Mouse (Mus musculus) G1E (cell line): ENCODE data around the gene Fbxl15. TPM values are rescaled to one million over a fixed set of nuclear protein-coding genes. Genes with fewer than 3 reads are reported as not detected.

Experiments used
- ATAC-seq: 2 replicates; pipeline ENCODE4 v1.8.0; 2016; ENCODE audit warnings: mild to moderate bottlenecking; ENCODE audit not compliant: insufficient number of reproducible peaks, poor library complexity, low FRiP score, severe bottlenecking; ENCODE audit errors: extremely low read depth
- DNase-seq: peaks from one replicate; pipeline ENCODE4 v3.0.0; 2012; ENCODE audit warnings: low spot score
- H3K27me3 ChIP-seq: 2 replicates; pipeline ENCODE4 v1.6.1; 2012; ENCODE audit warnings: mild to moderate bottlenecking, low read length, inconsistent platforms; ENCODE audit not compliant: insufficient read depth
- H3K36me3 ChIP-seq: replicated peaks from 2 replicates; pipeline ENCODE3; 2012; ENCODE audit warnings: mild to moderate bottlenecking, inconsistent platforms
- H3K4me1 ChIP-seq: 2 replicates; pipeline ENCODE4 v1.6.1; 2012; ENCODE audit warnings: low read depth, low read length, inconsistent platforms, mixed read lengths; ENCODE audit not compliant: insufficient read depth
- H3K4me3 ChIP-seq: 2 replicates; pipeline ENCODE4 v1.5.1; 2012; ENCODE audit warnings: low read depth, mild to moderate bottlenecking, inconsistent platforms, low read length, moderate library complexity, mixed read lengths
- H3K9me3 ChIP-seq: replicated peaks from 2 replicates; pipeline ENCODE4 v1.6.1; 2012; ENCODE audit warnings: inconsistent platforms
- CTCF ChIP-seq: IDR thresholded peaks from 2 replicates; pipeline ENCODE4 v1.5.1; 2012; ENCODE audit warnings: low read depth, low read length, inconsistent platforms, mixed read lengths
- GATA1 ChIP-seq: IDR thresholded peaks from 2 replicates; pipeline ENCODE4 v1.6.1; 2012; ENCODE audit warnings: borderline replicate concordance, low read length, inconsistent platforms, mixed read lengths
- GATA2 ChIP-seq: IDR thresholded peaks from 2 replicates; pipeline ENCODE4 v1.6.1; 2012; ENCODE audit warnings: low read depth, low read length, inconsistent platforms, borderline replicate concordance
- POLR2AphosphoS5 ChIP-seq: IDR thresholded peaks from 2 replicates; pipeline ENCODE4 v1.6.1; 2012; ENCODE audit warnings: low read depth, low read length, inconsistent platforms; ENCODE audit not compliant: insufficient replicate concordance
- TAL1 ChIP-seq: conservative IDR thresholded peaks from 2 replicates; pipeline ENCODE4 v1.6.1; 2012; ENCODE audit warnings: low read depth, low read length, inconsistent platforms, mixed read lengths
- polyA plus RNA-seq: library from polyadenylated mRNA; stranded (reverse); fragments of >175 nt; gene quantifications from 2 replicates; pipeline ENCODE4 v1.2.3, GENCODE M21; 2012
- total RNA-seq, 2 experiments: library from RNA; stranded (forward) in 1 of 2; stranded (reverse) in 1 of 2; fragments of 200-1000 nt in 1 of 2; fragments of >200 nt in 1 of 2; fragmentation: Nextera tagmentation in 1 of 2; gene quantifications; 2 replicates each; pipeline ENCODE4 v1.2.3; 2014 to 2017

Gene Fbxl15
- total and polyA plus RNA-seq, 3 experiments, result 2.0 to 15.2 (median 2.5) TPM

GRCm38 (mm10) chr19:46350168-46350932 lies 22.4 kb downstream of the Fbxl15 start, which contains the start of gene 2310034G01Rik:
TSS of gene 2310034G01Rik (minus strand) at chr19:46350302.
- H3K27me3 ChIP-seq, result peaks cover 47% of the 10 kb centered on the region
- no peak for ATAC-seq
- peaks cover 2% of the 10 kb centered on the region for H3K36me3 ChIP-seq
- H3K4me3 ChIP-seq, result no peak within 1 kb of the TSS
- DNase-seq, result no peak
- H3K4me1 ChIP-seq, result peaks cover 16% of the 10 kb centered on the region
- no peak for TF ChIP-seq POLR2AphosphoS5
- TF ChIP-seq GATA2, result no peak
- TF ChIP-seq GATA1, result no peak
- TF ChIP-seq TAL1, result no peak
- no peak for TF ChIP-seq CTCF
- peaks cover 5% of the 10 kb centered on the region; the same call in 1 of the 2 replicates for H3K9me3 ChIP-seq

GRCm38 (mm10) chr19:46356701-46357138 lies 28.7 kb downstream of the Fbxl15 start:
- Histone ChIP-seq H3K36me3 (no peaks in the 10 kb centered on the region), H3K4me3 (peak overlapping the region; percentile 46; the same call in 1 of the 2 replicates), H3K9me3 (no peaks in the 10 kb centered on the region), H3K27me3 (peaks cover 56% of the 10 kb centered on the region), H3K4me1 (peaks cover 17% of the 10 kb centered on the region)
- TF ChIP-seq POLR2AphosphoS5 (no peak), TAL1 (no peak)
- no peak for ATAC-seq
- DNase-seq, result peak; percentile 17

GRCm38 (mm10) chr19:46357344-46358280 lies 29.6 kb downstream of the Fbxl15 start:
- H3K27me3 ChIP-seq, result peaks cover 57% of the 10 kb centered on the region
- peaks cover 17% of the 10 kb centered on the region for H3K4me1 ChIP-seq
- DNase-seq (no peak), ATAC-seq (no peak)
- H3K4me3 ChIP-seq, result no peak overlapping the region
- H3K36me3 ChIP-seq, result no peaks in the 10 kb centered on the region
- H3K9me3 ChIP-seq, result no peaks in the 10 kb centered on the region
- TF ChIP-seq GATA2, result no peak
- TF ChIP-seq TAL1, result no peak
- no peak for TF ChIP-seq POLR2AphosphoS5
- no peak for TF ChIP-seq GATA1
- TF ChIP-seq CTCF, result no peak

- no peak for DNase-seq
These were observed 30.4 kb downstream of the Fbxl15 start for GRCm38 (mm10) chr19:46358381-46358780.

GRCm38 (mm10) chr19:46362104-46362503 lies 34.1 kb downstream of the Fbxl15 start:
- Histone ChIP-seq H3K4me1 (peaks cover 6% of the 10 kb centered on the region), H3K36me3 (no peaks in the 10 kb centered on the region), H3K9me3 (no peaks in the 10 kb centered on the region), H3K4me3 (no peak overlapping the region), H3K27me3 (peaks cover 59% of the 10 kb centered on the region)
- no peak for ATAC-seq
- TF ChIP-seq CTCF, result no peak
- TF ChIP-seq TAL1, result no peak
- no peak for TF ChIP-seq POLR2AphosphoS5
- no peak for TF ChIP-seq GATA1
- no peak for TF ChIP-seq GATA2
- DNase-seq, result no peak

More at GRCm38 (mm10) chr19:46358381-46358780, 30.4 kb downstream of the Fbxl15 start:
- Histone ChIP-seq H3K36me3 (no peaks in the 10 kb centered on the region), H3K27me3 (peaks cover 54% of the 10 kb centered on the region), H3K4me1 (peaks cover 12% of the 10 kb centered on the region), H3K4me3 (no peak overlapping the region), H3K9me3 (no peaks in the 10 kb centered on the region)
- no peak for ATAC-seq
- TF ChIP-seq GATA2 (no peak), GATA1 (no peak), CTCF (no peak), POLR2AphosphoS5 (no peak), TAL1 (no peak)

GRCm38 (mm10) chr19:46363294-46364009 lies 35.5 kb downstream of the Fbxl15 start:
- peaks cover 5% of the 10 kb centered on the region for H3K4me1 ChIP-seq
- no peak overlapping the region for H3K4me3 ChIP-seq
- DNase-seq (no peak), ATAC-seq (no peak)
- H3K36me3 ChIP-seq, result no peaks in the 10 kb centered on the region
- no peaks in the 10 kb centered on the region for H3K9me3 ChIP-seq
- peaks cover 58% of the 10 kb centered on the region for H3K27me3 ChIP-seq
- TF ChIP-seq POLR2AphosphoS5, result no peak
- no peak for TF ChIP-seq TAL1
- no peak for TF ChIP-seq CTCF
- no peak for TF ChIP-seq GATA1
- TF ChIP-seq GATA2, result no peak
